Mouse (Mus musculus) adrenal gland, postnatal 4 days (tissue): ENCODE data around the gene Selenoi. TPM values are rescaled to one million over a fixed set of nuclear protein-coding genes. Genes with fewer than 3 reads are reported as not detected.

ENCODE experiments used
- total RNA-seq, 2 experiments: library from RNA; stranded (reverse); gene quantifications; 2 replicates each; pipeline ENCODE4 v1.2.3; 2021

Selenoi gene
- total RNA-seq, 2 experiments from 2014 or later = 27.2 to 30.9 TPM

Other genes starting within 250 kb of the Selenoi start
- not detected for gene Il6, start 219.5 kb upstream of the Selenoi start, total RNA-seq
- 10 to 100 TPM; 67.7 to 73.3 TPM for gene Tyms, start 159.0 kb upstream of the Selenoi start, total RNA-seq
- gene Garem2, start 127.4 kb upstream of the Selenoi start, total RNA-seq = under 1 TPM; 0.08 to 0.23 TPM
- not detected for gene 3110082J24Rik, start 126.5 kb upstream of the Selenoi start, total RNA-seq
- 100 to 1,000 TPM; 374 to 422 TPM for gene Hadha, start 77.4 kb upstream of the Selenoi start, total RNA-seq
- gene Hadhb, start 77.3 kb upstream of the Selenoi start, total RNA-seq = 100 to 1,000 TPM; 407 to 479 TPM
- gene Adgrf3, start 26.9 kb upstream of the Selenoi start, total RNA-seq = under 1 TPM in 1 of 2 experiments, not detected in 1; 0.34 TPM
- 1 to 10 TPM in 1 of 2 experiments, under 1 TPM in 1; 0.76 to 1.6 TPM for gene Drc1, start 48.8 kb downstream of the Selenoi start, total RNA-seq
- under 1 TPM; 0.17 to 0.22 TPM for gene Otof, start 229.4 kb downstream of the Selenoi start, total RNA-seq
- not detected for gene 1700001C02Rik, start 233.5 kb downstream of the Selenoi start, total RNA-seq